8 mouse cellular contexts compared by ENCODE assay signal in the genomic region with DNA sequence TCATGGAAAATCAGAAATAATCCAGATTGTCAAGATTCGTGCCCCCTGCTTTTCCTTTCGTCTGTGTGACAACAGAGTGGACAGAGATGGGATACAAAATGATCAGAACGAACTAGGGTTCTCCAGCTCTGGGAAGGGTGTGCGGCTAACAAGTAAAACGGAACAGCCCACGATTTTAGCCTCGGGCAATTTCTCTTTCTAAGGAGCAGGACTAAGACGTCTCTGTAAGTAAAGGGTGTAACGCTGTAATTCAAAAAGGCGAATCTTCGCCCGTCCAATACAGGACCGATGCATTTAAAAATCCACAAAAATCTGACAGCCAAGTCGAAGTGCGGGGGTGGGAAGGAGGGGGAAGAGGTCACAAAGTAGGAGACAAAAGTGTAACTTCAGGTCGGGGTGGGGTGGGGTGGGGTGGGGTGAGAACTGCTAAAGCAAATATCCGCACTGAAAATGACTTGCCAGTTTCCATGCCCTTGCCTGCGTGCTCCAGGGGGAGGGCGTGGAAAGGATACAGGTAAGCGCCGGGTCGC. TPM values are rescaled to one million over a fixed set of nuclear protein-coding genes. Genes with fewer than 3 reads are reported as not detected.
A peak's percentile ranks its signal among the peaks of the same experiment; 100 is the strongest.
DNase-seq lines count a peak whose midpoint lies in the region; ATAC-seq and TF ChIP-seq lines count a peak whose summit lies in the region.

No protein-coding gene starts in this region.

- no peak for TF ChIP-seq POLR2A in bone marrow macrophage, adult 2 months (IDR thresholded peaks at IDR 0.05; ENCODE audit: borderline replicate concordance, low read depth, low read length)

- no peaks in the 10 kb centered on the region for H3K27me3 ChIP-seq in kidney, postnatal 0 days (ENCODE audit: insufficient read depth, low read length)
- H3K27me3 ChIP-seq in liver, postnatal 0 days (ENCODE audit: insufficient read depth, low read length), result peaks cover 11% of the 10 kb centered on the region

- TF ChIP-seq EP300 in liver, postnatal 0 days (IDR thresholded peaks at IDR 0.05; ENCODE audit: low read depth), result no peak

- H3K4me2 ChIP-seq in kidney, postnatal 0 days (ENCODE audit: low read length), result peak overlapping the region; percentile 74
- peak overlapping the region; percentile 87 for H3K4me2 ChIP-seq in liver, postnatal 0 days (ENCODE audit: low read depth, low read length)

- peak overlapping the region; percentile 53 for H3K9ac ChIP-seq in kidney, postnatal 0 days (ENCODE audit: low read depth, low read length)
- peak overlapping the region; percentile 41; the same call in 1 of the 2 replicates for H3K9ac ChIP-seq in liver, postnatal 0 days (replicated peaks)

- no peak overlapping the region for H3K27ac ChIP-seq in kidney, postnatal 0 days
- H3K27ac ChIP-seq in bone marrow macrophage, adult 2 months (ENCODE audit: insufficient read depth, low read depth, low read length), result no peak overlapping the region
- H3K27ac ChIP-seq in liver, postnatal 0 days (ENCODE audit: low read depth), result no peak overlapping the region

- H3K36me3 ChIP-seq in kidney, postnatal 0 days (ENCODE audit: insufficient read depth, low read length), result no peaks in the 10 kb centered on the region
- H3K36me3 ChIP-seq in liver, postnatal 0 days (replicated peaks; ENCODE audit: insufficient read depth, low read length), result no peaks in the 10 kb centered on the region

- H3K9me3 ChIP-seq in kidney, postnatal 0 days (replicated peaks; ENCODE audit: low read length), result no peaks in the 10 kb centered on the region
- no peaks in the 10 kb centered on the region for H3K9me3 ChIP-seq in liver, postnatal 0 days (ENCODE audit: low read length)

- peak; percentile 23 for DNase-seq in kidney, postnatal 0 days (ENCODE audit: low spot score)
- no peak for DNase-seq in kidney, adult 8-10 months
- DNase-seq in forelimb bud, embryonic 11.5 days (ENCODE audit: low read depth, low spot score), result peak; percentile 23
- DNase-seq in liver, postnatal 0 days, result no peak
- DNase-seq in layer of hippocampus, adult 11-12 months (ENCODE audit: low spot score), result no peak
- DNase-seq in urinary bladder, postnatal 4 days (ENCODE audit: low spot score in 2 of 2), result no peak

- ATAC-seq in kidney, postnatal 0 days (replicated peaks; ENCODE audit: low FRiP score, low read depth), result no peak
- no peak for ATAC-seq in liver, postnatal 0 days
- no peak for ATAC-seq in inflammation-experienced regulatory T-cells, adult 6 months

- no peak for TF ChIP-seq CTCF in kidney, postnatal 0 days (IDR thresholded peaks at IDR 0.05; ENCODE audit: low read depth)
- no peak for TF ChIP-seq CTCF in bone marrow macrophage, adult 2 months (IDR thresholded peaks at IDR 0.05; ENCODE audit: low read depth, low read length)
- TF ChIP-seq CTCF in liver, postnatal 0 days (IDR thresholded peaks at IDR 0.05; ENCODE audit: low read depth), result no peak

- no peaks in the 10 kb centered on the region for H3K4me1 ChIP-seq in kidney, postnatal 0 days (replicated peaks; ENCODE audit: insufficient read depth, low read length)
- no peaks in the 10 kb centered on the region for H3K4me1 ChIP-seq in bone marrow macrophage, adult 2 months (ENCODE audit: control insufficient read depth, insufficient read depth, low read length)
- H3K4me1 ChIP-seq in liver, postnatal 0 days (ENCODE audit: insufficient read depth), result peaks cover 4% of the 10 kb centered on the region

- WGBS in kidney, postnatal 0 days, result 4% methylated on average over 21 of the region's 22 CpGs
- 3% methylated on average over 22 of the region's 22 CpGs for WGBS in liver, postnatal 0 days (ENCODE audit: insufficient replicate concordance)

- peak overlapping the region; percentile 83 for H3K4me3 ChIP-seq in kidney, postnatal 0 days (replicated peaks; ENCODE audit: low read depth, low read length)
- H3K4me3 ChIP-seq in bone marrow macrophage, adult 2 months (ENCODE audit: insufficient read depth, low read length), result peak overlapping the region; percentile 47
- peak overlapping the region; percentile 60 for H3K4me3 ChIP-seq in liver, postnatal 0 days (ENCODE audit: low read depth, low read length)

RNA-seq across cellular contexts. Expression of gene Cep126, which starts 0.4 kb away (rescaled TPM):
- 3.7 and 4.0 TPM in 2 replicates for polyA plus RNA-seq in kidney, postnatal 0 days (2015; fragmentation: Nextera tagmentation; extraction: Ambion mirVana)
- not detected in 2 replicates for polyA plus RNA-seq in bone marrow macrophage, adult 2 months (2012; ENCODE audit: insufficient read depth, insufficient read length, missing spikeins)
- 0.09 and 0.12 TPM in 2 replicates for polyA plus RNA-seq in liver, postnatal 0 days (2015; fragmentation: Nextera tagmentation; extraction: Ambion mirVana)
- not detected for polyA plus RNA-seq in inflammation-experienced regulatory T-cells, adult 6 months (2017; shearing (Covaris generic))

Comparison
In these comparisons a context has a peak if more than half of its experiments do, and no peak if none do; other contexts are left out.
1. DNase-seq: peak in kidney, postnatal 0 days (single experiment) and forelimb bud, embryonic 11.5 days (single experiment); none in kidney, adult 8-10 months (0 of 2), liver, postnatal 0 days (single experiment), layer of hippocampus, adult 11-12 months (single experiment) and urinary bladder, postnatal 4 days (0 of 2).
2. Peak in every context shown above with its lines, with median percentiles within 50 percentile points of each other: H3K4me3 ChIP-seq.